Mouse (Mus musculus) adrenal gland, adult 18-20 months (tissue): ENCODE measurements around the gene Pkib. TPM values are rescaled to one million over a fixed set of nuclear protein-coding genes. Genes with fewer than 3 reads are reported as not detected.
A peak's percentile ranks its signal among the peaks of the same experiment; 100 is the strongest.

ENCODE experiments used
- DNase-seq, 2 experiments: peaks; one replicate each; pipeline ENCODE4 v3.0.0; 2021 to 2022; ENCODE audit warnings: low spot score in 2 of 2
- long read RNA-seq, 2 experiments: library from polyadenylated mRNA; stranded (forward); transcript quantifications; one replicate each; pipeline ENCODE4 v2.0.0; 2021
- total RNA-seq, 2 experiments: library from RNA; stranded (reverse); gene quantifications; 1 replicate in 1 of 2; 2 replicates in 1 of 2; pipeline ENCODE4 v1.2.3; 2021

The Pkib gene
- total RNA-seq = 1 to 10 TPM in 1 of 2 experiments, under 1 TPM in 1; 0.80 to 1.2 TPM
- long read RNA-seq, experiment 1 = 0 reads
- long read RNA-seq, experiment 2, full-length matches to known transcripts = 2 of 2 reads
- long read RNA-seq, experiment 2, partial matches to known transcripts = 0 of 2 reads
- long read RNA-seq, experiment 2, other reads (novel, unspliced or antisense) = 0 of 2 reads

DNA sequence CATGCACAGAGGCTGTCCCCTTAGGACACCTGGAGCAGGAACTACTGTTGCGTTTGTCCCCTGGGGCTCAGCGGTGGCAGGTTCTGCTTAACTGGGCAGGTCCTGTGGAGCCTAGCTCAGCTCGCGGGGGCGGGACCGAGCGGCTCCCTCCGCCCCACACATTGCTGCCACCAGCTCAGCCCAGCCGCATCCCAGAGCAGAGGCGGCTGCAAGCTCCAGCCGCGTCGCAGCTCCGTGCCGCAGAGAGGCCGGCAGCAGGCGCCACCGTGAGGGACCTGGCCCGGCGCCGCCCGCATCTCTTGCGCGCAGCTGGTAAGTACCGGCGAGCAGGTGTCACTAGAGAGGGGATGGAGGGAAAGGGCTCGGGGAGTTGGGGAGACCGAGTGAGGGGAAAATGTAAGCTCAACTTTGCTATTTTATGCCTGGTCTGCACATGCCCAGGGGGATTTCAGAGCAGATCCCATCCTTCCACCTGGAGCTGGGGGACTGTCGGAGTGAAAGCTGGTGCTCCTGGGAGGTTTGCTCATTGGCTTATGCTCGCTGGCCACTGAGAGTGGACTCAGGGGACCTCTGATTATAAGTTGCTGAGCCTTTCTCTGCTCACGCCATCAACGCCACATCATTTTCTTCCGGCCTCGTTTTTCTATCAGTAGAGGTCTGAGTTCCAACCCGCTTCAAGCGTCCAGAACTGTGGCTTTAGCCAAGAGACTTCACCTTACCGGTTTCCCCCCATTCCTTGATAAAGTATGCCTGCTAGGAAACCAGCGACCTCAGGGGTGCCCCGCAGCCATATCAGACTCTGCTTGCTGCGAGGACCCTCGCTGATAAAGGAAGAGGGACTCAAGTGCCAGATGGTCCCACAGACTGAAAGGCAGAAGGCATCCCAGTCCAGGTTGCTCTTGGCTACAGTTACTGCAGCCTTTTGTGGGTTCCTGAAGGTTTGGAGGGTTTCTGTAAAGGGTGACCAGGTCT lies at the start of gene Pkib:
Gene Pkib, plus strand, starts transcription at position 86 of the 972 bp plus-strand sequence.
- DNase-seq = peak; percentile 32 to 34

DNA sequence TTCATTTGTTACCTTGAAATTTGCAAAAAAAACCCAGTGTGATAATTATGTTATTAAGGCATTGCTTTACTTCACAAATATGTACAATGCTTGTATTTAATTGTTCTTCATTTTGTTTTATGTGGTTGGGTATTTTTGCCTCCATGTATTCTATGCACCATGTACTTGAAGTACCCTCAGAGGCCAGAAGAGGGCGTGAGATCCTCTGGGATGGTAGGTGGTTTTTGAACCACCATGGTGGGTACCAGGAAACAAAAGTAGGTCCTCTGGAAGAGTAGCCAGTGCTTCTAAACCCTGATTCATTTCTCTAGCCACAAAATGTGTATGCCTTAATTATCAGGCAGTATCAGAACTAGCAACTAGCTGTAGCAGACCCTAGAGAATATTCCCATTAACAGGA lies 47.9 kb upstream of the Pkib start:
- DNase-seq = no peak

DNA sequence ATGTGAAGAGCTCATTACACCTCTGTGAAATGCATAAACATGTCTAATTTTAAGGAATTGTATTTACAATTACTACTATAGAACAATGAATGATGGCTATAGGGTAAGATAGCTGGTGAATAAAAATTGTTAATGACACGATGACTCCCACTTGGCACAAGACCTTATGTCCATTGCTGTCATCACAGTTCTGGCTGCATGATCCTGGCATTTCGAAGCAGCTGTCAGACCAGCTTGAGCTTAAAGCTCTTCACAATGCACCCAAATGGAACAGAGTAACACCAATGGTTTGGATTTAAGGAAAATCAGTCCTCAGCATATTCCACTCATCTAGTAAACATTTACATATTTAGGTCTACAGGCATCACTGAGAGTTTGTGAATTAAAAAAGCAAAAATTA lies 37.5 kb upstream of the Pkib start:
- DNase-seq = no peak

DNA sequence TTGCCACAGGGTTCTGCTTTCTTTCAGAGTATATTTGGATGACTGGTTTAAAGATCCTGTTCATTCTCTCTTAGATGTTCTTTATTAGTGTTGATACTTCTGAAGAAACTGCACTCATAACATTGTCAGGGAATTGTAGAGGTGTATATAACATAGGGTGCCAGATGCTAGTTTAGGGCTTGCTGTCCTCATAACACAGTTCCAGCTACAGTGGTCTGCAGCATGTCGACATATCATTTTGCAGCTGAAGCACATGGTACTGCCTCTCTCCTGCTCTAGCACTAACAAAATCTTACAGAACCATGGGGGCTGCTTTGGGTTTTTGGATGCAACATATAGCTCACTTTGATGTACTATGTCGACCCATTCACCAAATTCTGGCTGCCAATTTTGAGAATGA lies 34.6 kb upstream of the Pkib start:
- no peak for DNase-seq

DNA sequence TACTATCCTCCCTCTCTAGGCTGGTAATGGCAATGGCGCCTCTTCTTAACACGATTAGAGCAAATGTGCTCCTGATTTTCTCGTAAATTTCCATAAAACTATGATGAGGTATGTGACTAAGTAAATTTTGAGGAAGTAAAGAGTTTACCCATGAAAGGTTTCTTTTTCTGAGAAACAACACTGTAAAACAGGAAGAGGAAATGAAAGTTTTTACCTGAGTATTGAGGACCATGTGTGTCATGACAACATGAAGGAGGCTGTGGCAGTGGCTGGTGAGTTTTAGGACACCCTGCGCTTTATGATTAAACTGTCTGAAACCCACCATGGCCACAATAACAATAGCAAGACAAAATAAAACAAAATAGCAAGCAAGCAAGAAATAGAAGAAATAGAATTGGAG lies 28.8 kb upstream of the Pkib start:
- no peak for DNase-seq

DNA sequence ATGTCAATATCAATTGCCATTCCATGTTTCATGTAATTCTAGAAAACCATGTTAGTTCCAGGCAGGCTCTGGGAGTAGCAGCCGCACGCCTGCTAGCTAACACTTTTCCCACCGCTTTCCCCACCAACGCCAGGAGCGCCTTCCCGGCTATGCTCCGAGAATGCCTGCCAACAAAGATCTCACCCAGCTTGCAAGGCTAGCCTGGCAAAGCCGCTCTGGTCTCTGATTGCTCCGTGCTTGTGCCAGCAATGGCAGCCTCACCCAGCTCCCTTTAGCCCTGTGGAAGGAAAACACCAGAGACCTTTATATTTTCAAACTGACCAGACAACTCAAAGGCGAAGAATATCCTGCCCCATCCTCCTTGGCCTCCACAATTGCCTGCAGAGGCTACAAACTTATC lies 8.5 kb upstream of the Pkib start:
- DNase-seq = no peak

DNA sequence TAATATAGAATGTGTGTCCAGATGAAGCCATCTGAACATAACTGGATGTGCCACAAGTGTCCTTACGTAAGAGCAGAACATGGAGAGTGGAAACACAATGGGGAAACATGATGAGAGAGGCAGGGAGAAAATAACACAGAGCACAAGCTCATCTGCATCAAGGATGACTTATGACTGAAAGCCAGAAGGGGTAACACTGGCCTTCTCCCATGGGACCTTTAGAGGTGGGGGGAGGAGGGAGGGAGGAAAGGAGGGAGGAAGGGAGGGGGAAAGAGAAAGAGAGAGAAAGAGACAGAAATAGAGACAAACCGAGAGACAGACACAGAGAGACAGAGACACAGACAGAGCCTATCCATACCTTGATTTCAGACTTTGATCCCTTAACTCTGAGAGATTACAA lies 4.0 kb upstream of the Pkib start:
- DNase-seq = no peak

DNA sequence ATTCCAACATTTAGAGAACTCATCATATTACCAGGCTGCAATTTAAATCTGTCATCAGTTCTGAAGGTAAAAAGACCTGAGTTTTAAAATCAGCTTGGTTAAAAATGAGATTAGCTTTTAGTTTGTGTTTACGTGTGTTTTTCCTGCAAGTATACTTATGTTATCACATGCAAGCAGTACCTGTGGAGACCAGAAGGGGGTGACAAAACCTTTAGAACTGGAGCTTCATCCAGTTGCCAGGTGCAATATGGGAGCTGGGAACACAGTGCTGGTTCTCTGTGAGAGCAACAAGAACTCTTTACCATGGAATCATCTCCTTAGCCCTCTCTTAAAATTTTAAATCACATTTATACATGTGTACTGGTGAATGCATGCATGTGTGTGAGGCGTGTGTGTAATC lies 1.2 kb upstream of the Pkib start:
- DNase-seq = no peak

DNA sequence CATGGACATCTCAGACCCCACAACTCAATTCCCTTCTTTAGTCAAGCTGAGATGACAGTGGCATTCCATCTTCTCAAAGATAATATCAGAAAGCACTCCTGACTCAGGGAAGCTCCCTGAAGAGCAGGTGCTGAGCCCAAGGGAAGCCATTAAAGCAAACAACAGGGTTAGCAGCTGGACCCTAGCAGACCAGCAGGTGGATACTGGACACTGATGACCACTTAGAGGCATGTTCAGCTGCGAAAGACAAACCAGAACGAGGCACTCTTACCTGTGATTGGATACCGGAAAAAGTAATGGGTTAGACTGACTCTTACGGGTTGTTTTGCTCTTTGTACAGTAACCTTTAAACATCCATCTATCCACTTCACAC lies 1.1 kb downstream of the Pkib start:
- no peak for DNase-seq

DNA sequence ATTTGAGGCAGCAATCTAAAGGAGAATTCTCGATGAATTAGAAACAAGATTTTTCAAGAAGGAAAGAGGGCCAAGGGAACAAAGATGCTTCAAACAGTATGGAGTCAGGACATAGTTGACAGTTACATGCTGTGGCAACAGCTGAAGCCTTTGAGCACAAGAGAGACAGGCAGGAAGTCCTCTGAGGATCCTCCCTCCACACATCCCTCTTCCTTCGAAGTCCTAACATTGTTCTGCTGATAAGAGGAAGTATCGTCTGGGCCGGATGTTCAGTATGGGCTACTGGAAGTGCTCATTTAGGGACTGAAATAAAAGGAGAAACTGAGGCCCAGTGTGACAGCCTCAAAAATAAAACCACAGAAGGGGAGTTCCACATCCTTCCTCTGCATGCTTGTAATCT lies 5.2 kb downstream of the Pkib start:
- no peak for DNase-seq

DNA sequence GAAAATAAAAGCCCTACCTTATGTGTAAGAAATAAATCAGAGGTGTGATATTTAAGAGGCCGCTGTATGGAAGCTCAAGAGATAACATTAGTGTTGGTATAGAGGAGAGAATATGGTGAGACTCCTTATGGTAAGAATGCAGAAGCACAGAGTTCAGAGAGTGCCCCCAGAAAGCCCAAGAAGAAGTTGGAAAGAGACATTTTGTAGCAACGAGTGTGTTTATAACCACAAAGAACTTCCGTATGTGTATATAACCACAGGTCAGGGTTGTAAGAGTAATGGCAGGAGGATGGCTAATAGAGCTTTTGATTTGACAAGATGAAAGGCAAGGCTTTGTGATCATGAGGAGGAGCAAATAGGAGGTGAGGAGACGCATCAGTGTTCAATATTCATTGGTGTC lies 6.5 kb downstream of the Pkib start:
- no peak for DNase-seq

DNA sequence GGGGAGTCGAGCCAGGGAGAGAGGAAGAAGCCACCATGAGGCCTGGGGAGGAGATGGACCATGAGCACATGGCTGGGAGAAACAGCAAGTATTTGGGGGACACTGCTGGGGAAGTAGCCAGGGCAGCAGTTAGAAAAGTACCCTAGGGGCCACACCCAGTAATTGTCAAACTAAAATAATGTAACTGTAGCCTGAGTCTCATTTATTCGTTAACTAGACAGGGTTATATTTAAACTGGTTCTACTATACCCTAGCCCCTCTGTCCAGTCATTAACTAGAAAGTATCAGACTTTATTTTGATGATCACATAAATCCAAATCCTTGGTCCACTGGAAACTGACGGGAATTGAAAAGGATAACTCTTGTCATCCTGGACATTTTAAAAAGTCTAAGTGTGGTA lies 7.8 kb downstream of the Pkib start:
- DNase-seq = no peak

DNA sequence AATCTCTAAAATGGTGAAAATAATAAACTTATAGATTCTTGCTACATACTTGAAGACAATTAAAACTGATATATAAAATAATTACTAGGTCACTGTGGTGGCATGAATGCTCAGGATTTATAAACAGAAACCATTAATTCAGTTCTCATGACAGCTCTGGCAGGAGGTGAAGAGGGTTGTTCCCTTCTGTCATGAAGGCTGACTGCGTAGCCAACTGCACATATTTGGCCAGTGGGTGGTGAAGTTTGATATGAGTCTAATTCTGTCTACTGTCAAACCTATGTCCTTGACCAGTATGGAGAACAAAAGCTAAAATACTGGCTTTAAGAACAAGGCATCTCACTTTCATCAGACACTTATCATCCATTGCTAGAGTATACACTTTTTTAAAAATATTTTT lies 21.5 kb downstream of the Pkib start:
- DNase-seq = no peak

DNA sequence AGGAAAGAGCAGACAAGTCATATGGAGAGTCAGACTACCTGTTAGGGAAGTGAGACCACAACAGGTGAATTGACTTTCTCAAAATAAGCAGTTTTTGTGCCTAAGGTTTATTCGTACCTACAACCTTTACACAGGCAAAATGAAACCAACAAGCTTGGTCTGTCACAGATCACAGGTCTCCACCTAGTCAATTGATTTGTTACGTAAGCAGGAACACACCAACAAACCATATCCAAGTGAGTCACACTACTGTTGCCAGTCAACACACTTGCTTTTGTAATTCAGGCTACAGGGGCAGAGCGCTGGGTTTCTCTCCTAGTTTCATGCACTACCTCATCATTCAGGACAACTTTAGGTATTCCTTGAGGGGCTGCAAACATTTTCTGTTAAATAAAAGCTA lies 28.7 kb downstream of the Pkib start:
- no peak for DNase-seq

DNA sequence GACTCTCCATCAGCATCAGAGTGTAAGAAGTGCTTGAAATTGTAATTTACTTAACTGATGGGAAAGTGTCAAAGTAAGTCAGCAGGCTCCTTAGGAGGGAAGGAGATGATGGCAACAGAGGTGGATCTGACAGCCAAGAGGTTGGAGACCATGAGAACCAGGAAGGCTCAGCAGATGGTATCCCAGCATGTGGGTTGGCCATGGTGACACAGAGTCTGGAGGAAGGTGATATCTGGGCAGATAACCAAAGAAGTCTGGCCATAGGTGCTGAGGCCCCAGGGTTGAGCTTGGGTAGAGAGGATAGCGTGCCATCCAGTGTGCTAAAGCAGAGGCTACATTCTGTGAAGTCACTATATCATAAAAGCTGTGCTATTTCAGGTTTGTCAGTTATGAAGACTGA lies 32.0 kb downstream of the Pkib start:
- DNase-seq = no peak

DNA sequence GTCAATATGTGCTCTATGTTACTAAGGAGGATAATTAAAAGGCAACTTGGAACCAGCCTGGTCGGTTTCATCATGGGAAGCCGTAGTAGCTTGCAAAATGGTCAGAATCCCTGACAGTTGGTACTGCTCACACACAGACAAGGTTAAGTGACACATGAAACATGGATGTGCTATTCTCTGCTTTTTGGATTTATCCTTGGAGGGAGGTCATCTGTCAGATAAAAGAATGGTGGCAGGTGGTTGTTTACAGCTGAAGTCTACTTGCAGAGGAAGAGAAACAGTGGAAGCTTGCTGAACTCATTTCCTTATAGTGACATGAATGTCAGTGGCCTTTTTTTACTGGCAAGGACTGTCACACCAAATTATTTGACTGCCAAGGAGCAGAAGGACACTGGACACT lies 32.5 kb downstream of the Pkib start:
- DNase-seq = no peak

DNA sequence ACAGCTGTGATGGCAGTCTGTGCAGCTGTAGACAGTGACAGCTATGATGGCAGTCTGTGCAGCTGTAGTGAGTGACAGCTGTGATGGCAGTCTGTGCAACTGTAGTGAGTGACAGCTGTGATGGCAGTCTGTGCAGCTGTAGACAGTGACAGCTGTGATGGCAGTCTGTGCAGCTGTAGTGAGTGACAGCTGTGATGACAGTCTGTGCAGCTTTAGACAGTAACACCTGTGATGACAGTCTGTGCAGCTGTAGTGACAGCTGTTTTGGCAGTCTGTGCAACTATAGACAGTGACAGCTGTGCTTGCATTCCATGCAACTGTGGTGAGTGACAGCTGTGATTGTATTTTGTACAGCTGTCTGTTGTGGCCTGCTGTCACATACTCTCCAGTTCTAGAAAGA lies 44.0 kb downstream of the Pkib start:
- no peak for DNase-seq

DNA sequence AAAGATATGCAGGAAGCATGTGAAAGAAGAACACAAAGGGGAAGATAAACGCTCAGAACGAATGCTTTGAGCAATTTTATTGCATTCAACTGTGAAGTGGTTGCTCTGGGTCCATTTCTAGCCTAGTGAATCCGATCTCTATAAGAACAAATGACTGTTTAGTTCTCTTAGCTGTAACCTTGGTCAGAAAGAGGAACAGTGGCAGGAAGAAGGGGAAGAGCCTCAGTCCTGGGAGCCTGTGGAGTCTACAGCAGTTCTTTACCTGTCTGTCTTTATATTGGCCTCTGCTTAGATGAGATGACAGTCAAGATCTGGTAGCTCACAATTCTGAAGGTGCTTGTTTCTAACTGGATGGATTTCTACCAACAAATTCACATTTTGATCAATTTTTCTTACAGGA lies 56.2 kb downstream of the Pkib start:
- no peak for DNase-seq

DNA sequence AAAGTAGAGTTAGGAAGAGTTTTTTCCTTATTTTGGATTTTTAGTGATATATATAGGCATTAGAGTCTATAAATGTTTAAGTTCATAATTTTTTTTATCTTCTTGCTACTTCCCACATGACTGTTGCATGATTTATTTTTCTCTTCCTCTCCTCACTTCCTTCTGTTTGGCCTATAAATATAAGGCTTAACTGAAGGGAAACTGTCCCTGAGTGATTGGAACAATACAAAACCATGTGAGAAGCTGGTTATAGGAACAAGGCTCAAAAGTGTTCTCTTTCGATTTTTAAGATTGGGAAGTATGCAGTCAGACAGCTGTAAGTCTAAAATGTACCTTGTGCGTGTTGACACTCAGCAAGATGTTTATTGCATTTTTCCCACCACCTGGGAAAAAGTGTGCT lies 58.4 kb downstream of the Pkib start:
- DNase-seq = no peak

DNA sequence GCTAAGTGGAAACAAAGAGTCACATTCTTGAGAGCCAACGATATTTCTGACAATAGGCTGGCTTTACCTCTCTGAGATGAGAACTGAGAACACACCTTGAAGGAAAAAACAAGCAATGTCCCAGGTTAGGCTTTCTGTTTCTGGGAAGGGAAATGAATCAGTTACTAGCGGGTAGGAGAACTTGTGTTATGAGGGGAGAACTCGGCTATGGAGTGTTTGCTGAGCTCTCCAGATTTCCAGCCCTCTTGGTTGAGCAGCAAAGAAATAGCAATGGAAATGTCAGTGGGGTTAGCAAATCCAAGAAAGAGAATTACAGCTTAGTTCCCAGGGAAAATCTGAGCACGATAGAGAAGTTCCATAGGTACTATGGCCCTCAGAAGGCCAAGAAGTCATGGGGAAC lies 70.5 kb downstream of the Pkib start:
- DNase-seq = no peak

DNA sequence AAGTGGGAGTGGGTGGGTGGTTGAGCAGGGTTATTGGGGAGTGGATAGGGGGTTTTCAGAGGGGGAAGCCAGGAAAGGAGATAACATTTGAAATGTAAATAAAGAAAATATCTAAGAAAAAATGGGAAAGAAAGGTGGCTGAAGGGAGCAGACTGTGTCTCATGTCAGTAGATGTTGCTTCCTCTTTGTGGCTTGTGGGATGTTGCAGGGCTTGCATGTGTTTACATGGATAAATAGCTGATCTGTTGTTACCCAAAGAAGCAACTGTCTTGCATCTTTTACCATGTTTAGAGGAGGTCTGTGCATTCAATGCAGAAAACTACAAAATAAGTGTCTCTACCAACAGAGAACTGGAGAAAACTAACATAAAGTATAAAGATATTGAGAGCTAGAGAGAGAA lies 89.3 kb downstream of the Pkib start:
- no peak for DNase-seq

DNA sequence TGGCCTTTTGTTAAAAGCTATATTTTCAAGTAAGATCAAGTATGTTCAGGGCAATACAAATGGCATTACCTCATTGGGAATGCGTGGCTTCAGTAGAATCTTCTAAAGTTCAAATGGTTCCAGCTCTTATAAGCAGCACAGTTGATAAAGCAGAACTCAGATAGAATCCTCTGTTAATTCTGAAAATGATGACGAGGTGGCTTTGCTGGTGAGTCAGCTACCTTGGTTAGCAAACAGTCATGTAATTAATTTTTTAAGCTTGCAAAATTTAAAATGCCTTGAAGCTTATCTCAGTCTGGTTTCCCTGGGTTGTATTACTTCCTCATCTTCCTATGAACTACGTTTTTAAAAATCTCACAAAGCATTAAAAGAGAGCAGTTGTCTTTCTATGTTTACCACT lies 90.6 kb downstream of the Pkib start:
- DNase-seq = no peak

DNA sequence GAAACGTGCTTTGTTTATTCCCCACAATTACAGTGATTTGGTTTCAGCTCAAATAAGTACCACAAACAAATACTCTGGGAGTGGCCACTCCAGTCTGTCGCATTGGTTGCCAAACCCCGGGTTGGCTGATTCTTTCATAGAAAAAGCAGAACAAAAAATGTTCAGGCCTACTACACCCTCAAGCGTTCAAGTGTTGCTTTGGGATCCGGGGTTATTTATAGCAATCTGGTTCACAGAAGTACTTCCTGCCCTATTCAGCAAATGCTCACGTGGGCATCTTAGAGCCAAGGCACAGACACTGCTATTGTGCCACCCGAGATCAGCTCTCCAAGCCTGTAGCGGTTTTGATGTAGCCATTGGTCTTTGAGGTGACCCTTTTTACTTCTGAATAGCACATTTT lies 95.9 kb downstream of the Pkib start:
- no peak for DNase-seq
